Mouse (Mus musculus): ENCODE results near the gene Nol10.

DNA sequence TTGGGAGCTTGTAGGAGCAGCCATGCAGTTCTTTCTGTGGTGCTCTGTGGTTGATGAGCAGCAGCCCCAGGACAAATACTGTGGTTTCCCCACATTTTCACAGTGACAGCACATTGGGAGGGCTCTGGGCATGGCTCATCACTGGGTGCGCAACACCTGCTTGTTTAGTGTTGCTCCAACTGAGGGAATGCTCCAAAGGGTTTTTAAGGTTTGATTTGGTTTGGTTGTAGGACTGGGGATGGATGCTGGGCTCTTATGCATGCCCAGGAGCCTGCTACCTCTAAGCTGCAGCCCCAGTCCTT, 39.8 kb downstream of the Nol10 start:
- TF ChIP-seq CTCF (IDR thresholded peaks at IDR 0.05; ENCODE audit: low read depth): no peak
- no peak for TF ChIP-seq EP300 (optimal IDR thresholded peaks at IDR 0.05)

All from stomach, postnatal 0 days (tissue).